Mouse (Mus musculus): Measurements from ENCODE around the gene Vamp2. TPM values are rescaled to one million over a fixed set of nuclear protein-coding genes. Genes with fewer than 3 reads are reported as not detected.
A peak's percentile ranks its signal among the peaks of the same experiment; 100 is the strongest.

The Vamp2 gene
- polyA plus RNA-seq, 1 experiment = 55.9 TPM

DNA sequence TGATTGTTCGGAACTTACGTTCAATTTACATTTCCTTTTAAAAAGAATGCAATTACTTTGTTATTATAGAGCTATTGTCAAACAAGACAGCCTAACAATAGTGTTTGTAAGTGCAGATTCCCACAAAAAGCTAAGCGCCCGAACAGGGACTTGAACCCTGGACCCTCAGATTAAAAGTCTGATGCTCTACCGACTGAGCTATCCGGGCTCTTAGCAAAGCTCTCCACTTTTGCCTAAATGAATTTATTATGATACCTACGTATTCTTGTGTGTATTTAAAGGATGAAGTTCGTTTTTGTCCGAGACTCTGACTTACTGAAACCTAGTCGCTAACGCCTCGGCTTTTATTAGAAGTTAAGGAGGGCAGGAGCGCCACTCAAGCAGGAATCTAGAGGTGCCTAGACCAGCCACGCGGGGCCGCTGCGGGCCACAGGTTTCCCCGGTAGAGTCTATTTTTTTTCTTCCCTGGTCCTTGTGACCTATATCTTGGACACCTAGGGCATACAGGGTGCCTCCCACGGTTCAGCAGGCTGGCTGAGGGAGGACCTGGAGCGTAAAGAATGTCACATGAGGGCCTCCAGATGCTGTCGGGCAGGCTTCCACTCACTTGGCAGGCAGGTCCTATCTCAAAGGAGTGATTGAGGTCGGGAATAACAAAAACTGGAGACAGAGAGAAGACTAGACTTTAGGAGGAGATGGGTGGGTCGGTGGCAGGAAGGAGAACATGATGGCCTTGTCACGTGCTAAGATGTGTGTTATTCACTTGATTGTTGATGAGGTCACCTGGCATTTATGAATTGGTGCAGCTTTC, 37.0 kb downstream of the Vamp2 start:
- Histone ChIP-seq H3K4me3 (replicated peaks; ENCODE audit: control insufficient read depth, low read depth, low read length) (peak overlapping the region; percentile 69), H3K4me1 (ENCODE audit: control insufficient read depth, insufficient read depth, low read length) (peaks cover 1% of the 10 kb centered on the region; the same call in 1 of the 2 replicates), H3K27ac (ENCODE audit: control insufficient read depth, insufficient read depth, low read depth, low read length, poor library complexity) (peak overlapping the region; percentile 1; the same call in 1 of the 2 replicates)
- TF ChIP-seq CTCF (IDR thresholded peaks at IDR 0.05; ENCODE audit: control insufficient read depth, insufficient read depth, low read length) = peak; percentile 22; the same call in 1 of the 2 replicates
- TF ChIP-seq POLR2A (IDR thresholded peaks at IDR 0.05; ENCODE audit: borderline replicate concordance, control insufficient read depth, low read depth, low read length) = no peak
- under 1% methylated on average over 24 of the region's 24 CpGs for WGBS

DNA sequence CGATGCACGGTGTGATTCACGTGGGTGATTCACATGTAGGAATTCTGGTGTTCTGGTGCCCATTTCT, 37.4 kb downstream of the Vamp2 start, which contains the start of gene Aloxe3:
Gene Aloxe3, plus strand, starts transcription at position 45 of the 67 bp plus-strand sequence.
- WGBS = under 1% methylated on average over 3 of the region's 3 CpGs
- Histone ChIP-seq H3K27ac (ENCODE audit: control insufficient read depth, insufficient read depth, low read depth, low read length, poor library complexity) (peak within 1 kb of the TSS; percentile 1; the same call in 1 of the 2 replicates), H3K4me3 (replicated peaks; ENCODE audit: control insufficient read depth, low read depth, low read length) (peak within 1 kb of the TSS; percentile 69), H3K4me1 (ENCODE audit: control insufficient read depth, insufficient read depth, low read length) (peaks cover 1% of the 10 kb centered on the region; the same call in 1 of the 2 replicates)
- no peak for TF ChIP-seq CTCF (IDR thresholded peaks at IDR 0.05; ENCODE audit: control insufficient read depth, insufficient read depth, low read length)
- no peak for TF ChIP-seq POLR2A (IDR thresholded peaks at IDR 0.05; ENCODE audit: borderline replicate concordance, control insufficient read depth, low read depth, low read length)

DNA sequence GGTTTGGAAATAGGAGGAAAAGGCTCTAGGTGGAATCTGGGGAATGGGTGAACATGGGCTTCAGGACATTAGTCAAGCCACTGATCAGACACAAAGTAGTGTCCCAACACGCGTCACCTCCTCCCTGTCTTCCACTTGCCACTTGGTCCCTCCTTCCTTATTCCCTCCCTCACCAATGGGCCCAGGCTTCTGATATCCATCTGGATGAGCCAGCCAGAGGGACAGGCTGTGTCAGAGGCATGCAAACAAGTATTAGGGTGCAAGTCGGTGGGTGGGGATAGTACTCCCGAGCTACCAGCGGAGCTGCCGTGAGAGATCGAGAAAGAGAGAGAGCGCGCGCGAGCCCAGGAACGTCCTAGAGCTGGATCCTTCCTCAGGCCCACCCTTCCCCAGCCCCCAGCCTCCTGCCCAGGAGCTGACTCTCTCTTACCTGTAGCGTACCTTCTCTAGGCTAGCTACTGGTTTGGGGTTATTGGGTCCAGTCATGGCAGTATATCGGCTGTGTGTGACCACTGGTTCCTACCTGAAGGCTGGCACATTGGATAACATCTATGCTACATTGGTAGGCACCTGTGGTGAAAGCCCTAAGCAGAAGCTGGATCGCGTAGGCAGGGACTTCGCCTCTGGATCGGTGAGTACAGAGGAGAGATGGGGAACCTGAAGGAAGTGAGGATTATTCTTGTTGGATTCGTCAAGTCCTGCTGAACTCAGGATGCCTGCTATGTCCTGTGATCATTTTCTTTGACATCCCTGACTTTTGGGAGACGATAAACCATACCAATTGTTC, 37.8 kb downstream of the Vamp2 start:
- 6% methylated on average over 20 of the region's 20 CpGs for WGBS
- H3K4me3 ChIP-seq (replicated peaks; ENCODE audit: control insufficient read depth, low read depth, low read length) = peak overlapping the region; percentile 69
- H3K27ac ChIP-seq (ENCODE audit: control insufficient read depth, insufficient read depth, low read depth, low read length, poor library complexity) = no peak overlapping the region
- peaks cover 1% of the 10 kb centered on the region; the same call in 1 of the 2 replicates for H3K4me1 ChIP-seq (ENCODE audit: control insufficient read depth, insufficient read depth, low read length)
- TF ChIP-seq CTCF (IDR thresholded peaks at IDR 0.05; ENCODE audit: control insufficient read depth, insufficient read depth, low read length) = no peak
- TF ChIP-seq POLR2A (IDR thresholded peaks at IDR 0.05; ENCODE audit: borderline replicate concordance, control insufficient read depth, low read depth, low read length) = no peak

DNA sequence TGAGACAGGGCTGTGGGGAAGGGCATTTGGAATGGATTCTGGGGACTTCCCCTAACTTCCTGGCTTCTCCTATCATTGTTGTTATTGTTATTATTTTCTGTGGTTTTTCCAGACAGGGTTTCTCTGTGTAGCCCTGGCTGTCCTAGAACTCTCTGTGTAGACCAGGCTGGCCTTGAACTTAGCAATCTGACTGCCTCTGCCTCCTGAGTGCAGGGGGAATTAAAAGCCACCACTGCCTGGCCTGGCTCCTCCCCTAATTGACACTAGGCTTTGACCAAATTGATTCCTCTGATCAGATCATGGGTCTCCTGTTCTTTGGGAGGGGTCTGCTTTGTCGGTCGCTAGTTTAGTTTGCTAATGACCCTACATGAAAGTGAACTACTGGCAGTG, 38.4 kb downstream of the Vamp2 start:
- no peak overlapping the region for H3K4me3 ChIP-seq (replicated peaks; ENCODE audit: control insufficient read depth, low read depth, low read length)
- H3K4me1 ChIP-seq (ENCODE audit: control insufficient read depth, insufficient read depth, low read length) = peaks cover 1% of the 10 kb centered on the region; the same call in 1 of the 2 replicates
- H3K27ac ChIP-seq (ENCODE audit: control insufficient read depth, insufficient read depth, low read depth, low read length, poor library complexity) = no peak overlapping the region
- TF ChIP-seq POLR2A (IDR thresholded peaks at IDR 0.05; ENCODE audit: borderline replicate concordance, control insufficient read depth, low read depth, low read length) (no peak), CTCF (IDR thresholded peaks at IDR 0.05; ENCODE audit: control insufficient read depth, insufficient read depth, low read length) (no peak)
- WGBS = 64% methylated on average over 2 of the region's 2 CpGs

DNA sequence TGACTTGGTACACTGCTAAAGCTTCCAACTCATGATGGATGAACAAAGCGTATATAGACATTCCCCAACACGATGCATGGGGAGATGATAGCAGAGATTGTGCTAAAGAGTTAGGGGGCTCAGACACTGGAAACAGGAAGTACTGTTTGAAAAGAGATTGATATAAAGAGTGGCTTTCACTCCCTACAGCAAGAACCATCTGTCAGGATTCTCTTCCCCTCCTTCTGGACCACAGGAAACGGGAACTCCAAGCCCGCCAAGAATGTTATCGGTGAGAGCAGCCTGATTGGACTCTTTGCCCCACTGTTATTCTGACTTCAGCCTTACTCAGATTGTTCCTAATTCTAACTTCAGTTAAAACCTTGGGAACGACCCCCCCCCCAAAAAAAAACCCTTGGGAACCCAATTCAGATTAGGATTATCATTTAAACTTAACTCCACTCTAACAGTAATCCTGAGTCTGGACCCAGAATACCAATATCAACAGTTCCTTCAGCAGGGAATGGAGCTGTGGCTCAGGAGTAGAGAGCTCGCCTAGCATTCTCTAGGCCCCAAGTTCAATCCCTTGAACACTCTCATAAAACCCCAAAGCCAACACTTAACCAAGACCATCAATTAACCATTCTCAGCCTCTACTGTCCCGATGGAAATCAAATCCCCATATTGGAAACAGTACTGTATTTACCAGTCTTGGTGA, 40.3 kb downstream of the Vamp2 start:
- TF ChIP-seq CTCF (IDR thresholded peaks at IDR 0.05; ENCODE audit: control insufficient read depth, insufficient read depth, low read length) (no peak), POLR2A (IDR thresholded peaks at IDR 0.05; ENCODE audit: borderline replicate concordance, control insufficient read depth, low read depth, low read length) (no peak)
- 51% methylated on average over 8 of the region's 8 CpGs for WGBS
- peaks cover 1% of the 10 kb centered on the region; the same call in 1 of the 2 replicates for H3K4me1 ChIP-seq (ENCODE audit: control insufficient read depth, insufficient read depth, low read length)
- H3K27ac ChIP-seq (ENCODE audit: control insufficient read depth, insufficient read depth, low read depth, low read length, poor library complexity) = no peak overlapping the region
- no peak overlapping the region for H3K4me3 ChIP-seq (replicated peaks; ENCODE audit: control insufficient read depth, low read depth, low read length)

DNA sequence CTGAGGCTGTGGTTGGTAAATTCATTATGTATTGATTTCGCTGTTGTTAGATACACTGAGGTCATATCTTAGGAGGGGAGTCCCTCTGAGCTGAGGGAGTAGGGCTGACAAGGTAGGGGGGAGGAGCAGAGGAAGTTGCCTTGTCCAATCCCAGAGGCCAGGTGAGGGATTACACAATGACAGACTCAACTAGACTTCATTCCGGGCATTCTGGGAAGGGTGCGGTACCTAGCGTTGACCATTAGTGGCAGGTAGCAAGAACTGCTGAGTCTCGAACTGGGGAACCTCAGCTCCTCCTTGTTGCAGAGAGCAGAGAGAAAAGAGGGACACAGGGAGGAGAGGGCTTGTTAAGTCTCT, 45.3 kb downstream of the Vamp2 start:
- Histone ChIP-seq H3K4me1 (ENCODE audit: control insufficient read depth, insufficient read depth, low read length) (peaks cover 1% of the 10 kb centered on the region), H3K27ac (ENCODE audit: control insufficient read depth, insufficient read depth, low read depth, low read length, poor library complexity) (no peak overlapping the region), H3K4me3 (replicated peaks; ENCODE audit: control insufficient read depth, low read depth, low read length) (no peak overlapping the region)
- TF ChIP-seq CTCF (IDR thresholded peaks at IDR 0.05; ENCODE audit: control insufficient read depth, insufficient read depth, low read length) (no peak), POLR2A (IDR thresholded peaks at IDR 0.05; ENCODE audit: borderline replicate concordance, control insufficient read depth, low read depth, low read length) (no peak)
- WGBS = 56% methylated on average over 5 of the region's 5 CpGs

DNA sequence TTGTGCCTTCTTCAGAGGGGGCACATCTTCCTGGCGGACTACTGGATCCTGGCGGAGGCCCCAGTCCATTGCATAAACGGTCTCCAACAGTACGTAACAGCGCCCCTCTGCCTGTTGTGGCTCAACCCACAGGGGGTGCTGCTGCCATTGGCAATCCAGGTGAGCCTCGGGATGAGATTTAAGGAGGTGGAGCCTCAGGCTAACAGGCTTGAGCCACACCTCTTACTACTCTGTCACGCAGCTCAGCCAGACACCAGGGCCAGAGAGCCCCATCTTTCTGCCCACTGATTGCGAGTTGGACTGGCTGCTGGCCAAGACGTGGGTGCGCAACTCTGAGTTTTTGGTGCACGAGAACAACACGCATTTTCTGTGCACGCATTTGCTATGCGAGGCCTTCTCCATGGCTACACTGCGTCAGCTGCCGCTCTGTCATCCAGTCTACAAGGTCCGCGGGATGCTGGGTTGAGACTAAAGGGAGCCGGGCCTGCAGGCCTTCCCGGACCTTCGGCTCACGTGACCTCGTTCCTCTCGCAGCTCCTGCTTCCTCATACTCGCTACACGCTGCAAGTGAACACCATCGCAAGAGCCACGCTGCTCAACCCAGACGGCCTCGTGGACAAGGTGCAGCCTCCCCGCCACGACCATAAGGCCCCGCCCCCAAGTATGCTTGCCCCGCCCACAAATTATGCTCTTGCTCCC, 45.8 kb downstream of the Vamp2 start:
- no peak for TF ChIP-seq POLR2A (IDR thresholded peaks at IDR 0.05; ENCODE audit: borderline replicate concordance, control insufficient read depth, low read depth, low read length)
- TF ChIP-seq CTCF (IDR thresholded peaks at IDR 0.05; ENCODE audit: control insufficient read depth, insufficient read depth, low read length) = no peak
- WGBS = 3% methylated on average over 34 of the region's 34 CpGs
- no peak overlapping the region for H3K27ac ChIP-seq (ENCODE audit: control insufficient read depth, insufficient read depth, low read depth, low read length, poor library complexity)
- H3K4me1 ChIP-seq (ENCODE audit: control insufficient read depth, insufficient read depth, low read length) = peaks cover 1% of the 10 kb centered on the region
- peak overlapping the region; percentile 54 for H3K4me3 ChIP-seq (replicated peaks; ENCODE audit: control insufficient read depth, low read depth, low read length)

DNA sequence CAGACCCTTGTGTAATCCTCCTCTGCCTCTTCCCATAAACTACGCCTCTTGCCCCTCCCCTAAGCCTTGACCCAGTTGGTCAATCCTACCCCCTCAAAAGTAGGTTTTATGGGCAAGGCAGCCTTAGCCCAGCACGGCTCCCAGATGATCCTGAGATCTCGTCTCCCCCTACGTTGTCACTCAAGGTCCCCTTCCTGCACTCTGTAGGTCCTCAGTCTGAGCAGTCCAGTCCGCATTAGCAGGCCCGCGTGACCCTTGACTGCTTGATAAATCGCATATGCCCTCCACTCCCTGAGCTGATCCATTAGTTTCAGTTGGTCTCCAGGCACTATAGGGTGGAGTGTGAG, 46.3 kb downstream of the Vamp2 start:
- TF ChIP-seq CTCF (IDR thresholded peaks at IDR 0.05; ENCODE audit: control insufficient read depth, insufficient read depth, low read length) (no peak), POLR2A (IDR thresholded peaks at IDR 0.05; ENCODE audit: borderline replicate concordance, control insufficient read depth, low read depth, low read length) (no peak)
- Histone ChIP-seq H3K4me3 (replicated peaks; ENCODE audit: control insufficient read depth, low read depth, low read length) (no peak overlapping the region), H3K27ac (ENCODE audit: control insufficient read depth, insufficient read depth, low read depth, low read length, poor library complexity) (no peak overlapping the region), H3K4me1 (ENCODE audit: control insufficient read depth, insufficient read depth, low read length) (peaks cover 1% of the 10 kb centered on the region)
- 63% methylated on average over 8 of the region's 8 CpGs for WGBS

Data from bone marrow, adult 2 months (tissue).